Mouse (Mus musculus): ENCODE data around the gene Bdh2. TPM values are rescaled to one million over a fixed set of nuclear protein-coding genes. Genes with fewer than 3 reads are reported as not detected.

Bdh2 gene
- not detected in 2 replicates for total RNA-seq (2023)

DNA sequence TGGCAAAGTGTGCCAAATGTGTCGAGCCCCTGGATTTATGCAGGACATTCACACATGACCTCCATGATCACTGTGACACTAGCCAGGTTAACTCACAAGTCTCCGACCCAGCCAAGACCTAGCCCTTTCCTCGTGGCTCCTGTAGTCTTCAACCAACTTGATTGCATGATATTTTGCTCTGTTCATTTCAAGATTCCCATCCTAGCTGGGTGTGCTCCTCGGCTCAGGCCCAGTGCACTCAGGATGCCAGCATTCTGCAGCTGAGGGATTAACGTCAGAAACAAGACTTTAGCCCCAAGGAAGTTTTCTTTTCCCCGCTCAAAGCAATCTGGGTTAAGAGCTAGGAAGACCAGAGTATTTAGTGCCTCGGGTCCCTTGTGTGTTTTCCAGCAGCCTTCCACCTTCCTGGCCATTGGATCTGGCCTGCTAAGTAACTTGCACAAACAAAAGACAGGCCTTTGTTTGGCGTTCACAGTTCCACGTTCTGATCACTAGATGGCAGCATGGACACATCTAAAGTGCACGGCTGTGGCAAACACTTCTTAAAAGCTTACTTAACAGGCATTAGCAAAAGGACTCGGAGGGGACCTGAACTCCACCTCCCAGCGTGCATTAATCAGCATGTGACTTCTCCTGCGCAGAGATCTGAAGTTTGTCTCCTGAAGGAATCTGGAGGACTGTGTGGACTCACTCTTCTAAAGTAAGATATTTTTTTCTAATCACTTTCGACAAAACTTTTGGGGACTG, at the start of gene Bdh2:
Gene Bdh2, plus strand, starts transcription at position 553 of the 747 bp plus-strand sequence.

DNA sequence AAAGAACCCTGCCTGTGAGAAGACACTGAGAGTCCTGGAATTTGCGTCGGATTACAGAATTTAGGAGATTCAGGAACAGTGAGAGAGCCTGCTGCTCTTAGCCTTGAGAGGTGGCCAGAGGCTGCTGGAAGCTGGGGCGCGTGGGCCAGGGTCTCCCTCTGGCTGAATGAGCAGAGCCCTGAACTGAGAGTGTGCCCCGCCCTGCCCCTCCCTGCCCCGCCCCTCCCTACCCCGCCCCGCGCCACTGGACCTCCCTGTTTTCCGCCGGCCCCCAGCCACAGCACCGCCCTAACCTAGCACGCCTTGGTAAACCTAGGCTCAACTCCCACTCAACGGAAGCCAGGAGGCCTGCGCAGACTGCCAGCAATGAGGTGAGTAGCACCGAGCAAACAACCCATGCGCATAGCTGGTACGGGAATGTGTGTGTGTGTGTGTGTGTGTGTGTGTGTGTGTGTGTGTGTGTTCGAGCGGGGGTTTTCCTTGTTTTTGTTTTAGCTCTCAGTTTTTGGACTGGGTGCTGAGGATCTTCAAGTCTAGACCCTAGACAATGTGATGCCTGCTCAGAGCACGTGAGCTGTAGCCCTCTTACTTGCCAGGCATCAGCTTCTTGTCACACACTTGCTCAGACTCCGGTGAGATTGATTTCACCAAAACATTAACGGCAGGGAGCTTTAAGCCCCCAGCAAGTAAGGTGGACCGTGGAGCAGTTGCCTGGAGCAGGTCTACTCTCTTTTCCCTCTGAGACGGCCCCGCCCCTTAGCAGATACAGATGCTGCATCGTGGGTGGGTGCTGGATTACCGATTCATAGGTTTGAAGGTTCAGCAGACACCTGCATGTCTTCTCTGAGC, 26.6 kb downstream of the Bdh2 start, which contains the start of gene Slc9b2:
Gene Slc9b2, plus strand, starts transcription at position 290 of the 849 bp plus-strand sequence.

DNA sequence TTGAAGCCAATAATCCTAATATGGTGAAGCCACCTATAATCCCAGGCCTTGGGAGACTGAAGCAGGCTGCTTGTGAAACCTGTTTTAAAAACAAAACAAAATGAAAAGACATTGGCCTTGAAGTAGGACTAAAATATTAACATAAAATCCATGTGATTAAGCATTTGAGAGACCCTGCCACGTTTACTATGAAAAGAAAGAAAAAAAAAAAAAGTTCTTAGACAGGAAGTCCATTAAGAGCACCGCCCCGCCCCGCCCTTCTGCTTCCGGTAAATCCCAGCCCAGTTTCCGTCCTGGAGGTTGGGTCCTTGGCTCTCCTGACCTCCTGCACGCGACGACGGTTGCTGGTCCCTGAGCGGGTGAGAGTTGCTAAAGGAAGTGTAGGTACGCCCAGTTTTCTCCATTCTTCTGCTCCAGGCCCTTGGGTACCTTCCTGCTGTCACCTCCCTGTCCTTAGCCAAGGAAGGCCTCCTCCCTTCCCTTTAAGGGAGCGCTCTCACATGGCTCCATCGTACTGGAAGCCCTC, 66.8 kb downstream of the Bdh2 start, which contains the start of gene Slc9b1:
Gene Slc9b1, plus strand, starts transcription at position 291 of the 526 bp plus-strand sequence.

Other genes starting within 250 kb of the Bdh2 start
- 21.7 and 34.6 TPM in 2 replicates for gene Cenpe, start 68.7 kb upstream of the Bdh2 start, total RNA-seq (2023)
- gene Slc9b2, start 26.5 kb downstream of the Bdh2 start, total RNA-seq (2023): not detected in 2 replicates
- gene Slc9b1, start 66.8 kb downstream of the Bdh2 start, total RNA-seq (2023): not detected in 2 replicates
- gene Cisd2, start 142.7 kb downstream of the Bdh2 start, total RNA-seq (2023): 21.0 and 21.3 TPM in 2 replicates
- gene Ube2d3, start 156.9 kb downstream of the Bdh2 start, total RNA-seq (2023): 528 and 646 TPM in 2 replicates
- gene Manba, start 204.4 kb downstream of the Bdh2 start, total RNA-seq (2023): 18.3 and 33.3 TPM in 2 replicates